In the genomic region with DNA sequence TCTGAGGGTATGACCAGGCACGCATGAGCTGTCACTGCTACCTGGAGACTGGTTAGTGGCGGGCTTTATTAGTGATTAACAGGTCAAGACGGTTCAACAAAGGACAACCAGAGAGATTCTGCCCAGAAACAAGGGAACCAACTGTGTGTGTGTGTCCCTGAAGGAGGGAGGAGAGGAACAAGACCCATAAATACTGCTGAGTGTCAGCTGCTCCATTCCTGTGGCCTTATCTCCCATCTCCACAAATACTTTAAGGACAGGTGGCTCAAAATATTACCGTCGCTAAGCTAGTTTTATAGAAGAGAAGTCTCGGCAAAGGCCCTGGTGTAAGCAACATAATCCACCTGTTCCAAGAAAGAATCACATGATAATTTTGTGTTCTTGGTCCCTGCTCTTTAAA, we compare ENCODE assay signal across 25 mouse cellular contexts.
"Had no signal": no experiment of that assay in that cellular context is flagged by ENCODE, and none has a peak within 500 bp of the region (broad histone marks: within the 10 kb centered on the region; RNA-seq: fewer than 3 reads in every experiment).

No protein-coding gene starts in this region.

- DNase-seq: gastrocnemius, postnatal 10 days; heart, postnatal 10 days; heart, postnatal 4 days; kidney, adult 11 months; kidney, adult 2 months; kidney, adult 9 months; kidney, postnatal 14 days; kidney, postnatal 36 days; layer of hippocampus, adult 9-11 months; layer of hippocampus, postnatal 36 days; left cerebral cortex, postnatal 4 days; liver; liver, embryonic 13.5 days had no signal

- H3K9me3 ChIP-seq: heart, embryonic 10.5 days; heart, embryonic 12.5 days; hindbrain, embryonic 10.5 days; hindbrain, embryonic 12.5 days; kidney, embryonic 15.5 days; limb, embryonic 12.5 days; liver, embryonic 13.5 days had no signal

- ATAC-seq: forebrain, embryonic 16.5 days; hindbrain, postnatal 0 days; intestine, embryonic 16.5 days had no signal

- H3K4me2 ChIP-seq: heart, embryonic 12.5 days; hindbrain, embryonic 12.5 days; hindbrain, embryonic 14.5 days; kidney, embryonic 15.5 days; limb, embryonic 12.5 days; liver, embryonic 11.5 days; liver, embryonic 13.5 days had no signal

- H3K27me3 ChIP-seq: heart, embryonic 12.5 days; hindbrain, embryonic 12.5 days; kidney, embryonic 15.5 days; limb, embryonic 12.5 days; liver, embryonic 13.5 days had no signal

- H3K4me3 ChIP-seq: heart, embryonic 10.5 days; heart, embryonic 12.5 days; hindbrain, embryonic 10.5 days; hindbrain, embryonic 12.5 days; kidney, embryonic 15.5 days; limb, embryonic 12.5 days; liver, embryonic 13.5 days had no signal

- H3K9ac ChIP-seq: heart, embryonic 12.5 days; hindbrain, embryonic 12.5 days; hindbrain, embryonic 14.5 days; kidney, embryonic 15.5 days; limb, embryonic 12.5 days; liver, embryonic 13.5 days had no signal

- H3K36me3 ChIP-seq: hindbrain, embryonic 10.5 days; hindbrain, embryonic 12.5 days; kidney, embryonic 15.5 days; limb, embryonic 12.5 days; liver, embryonic 13.5 days had no signal

- H3K27ac ChIP-seq: heart, embryonic 10.5 days; hindbrain, embryonic 10.5 days; hindbrain, embryonic 12.5 days; hindbrain, embryonic 14.5 days; hindbrain, postnatal 0 days; kidney, embryonic 15.5 days; kidney, postnatal 0 days; limb, embryonic 12.5 days; liver, embryonic 13.5 days had no signal
